Mouse (Mus musculus) hindbrain, embryonic 12.5 days (tissue): ENCODE measurements at regions not wholly inside any gene's neighbourhood (a gene's known extent, or its start where the extent isn't known, plus 50 kb on each side); places are given as distances from the start of the nearest gene placed in this dataset.

ENCODE experiments used
- ATAC-seq: fragments of 200-750 bp; cut with Nextera tagmentation; 2 replicates; pipeline ENCODE4 v1.8.0; 2017; ENCODE audit warnings: moderate TSS enrichment; ENCODE audit not compliant: low FRiP score
- H3K27ac ChIP-seq: fragments of 300-500 bp; sonication (generic); 2 replicates; pipeline ENCODE4 v1.5.1; 2016; ENCODE audit warnings: mild to moderate bottlenecking
- H3K27me3 ChIP-seq: fragments of 300-500 bp; sonication (generic); 2 replicates; pipeline ENCODE4 v1.6.1; 2016; ENCODE audit warnings: mild to moderate bottlenecking
- H3K36me3 ChIP-seq: fragments of 300-500 bp; sonication (generic); 2 replicates; pipeline ENCODE4 v1.6.1; 2016; ENCODE audit warnings: mild to moderate bottlenecking
- H3K4me1 ChIP-seq: fragments of 300-500 bp; sonication (generic); 2 replicates; pipeline ENCODE4 v1.6.1; 2016
- H3K4me2 ChIP-seq: fragments of 300-500 bp; sonication (generic); replicated peaks from 2 replicates; pipeline ENCODE4 v1.6.1; 2016; ENCODE audit warnings: mild to moderate bottlenecking
- H3K4me3 ChIP-seq: fragments of 300-500 bp; sonication (generic); 2 replicates; pipeline ENCODE4 v1.5.1; 2016; ENCODE audit warnings: mild to moderate bottlenecking
- H3K9ac ChIP-seq: fragments of 300-500 bp; sonication (generic); 2 replicates; pipeline ENCODE4 v1.6.1; 2016; ENCODE audit warnings: mild to moderate bottlenecking, moderate library complexity
- H3K9me3 ChIP-seq: fragments of 300-500 bp; sonication (generic); replicated peaks from 2 replicates; pipeline ENCODE4 v1.6.1; 2016; ENCODE audit warnings: mild to moderate bottlenecking
- WGBS: fragments of 180-500 bp; shearing (Covaris S2); methylation state at CpG from one replicate; pipeline ENCODE4 v1.1.7; 2016; 5-methylcytosine and 5-hydroxymethylcytosine counted together

- H3K36me3 ChIP-seq, result no peaks in the 10 kb centered on the region
- H3K27me3 ChIP-seq, result no peaks in the 10 kb centered on the region
- no peak overlapping the region for H3K4me3 ChIP-seq
- no peak overlapping the region for H3K9ac ChIP-seq
- H3K27ac ChIP-seq, result no peak overlapping the region
- ATAC-seq, result no peak
- WGBS, result 93% methylated on average over 3 of the region's 3 CpGs
- H3K4me2 ChIP-seq, result no peak overlapping the region
- H3K4me1 ChIP-seq, result no peaks in the 10 kb centered on the region
- H3K9me3 ChIP-seq, result no peaks in the 10 kb centered on the region
These were observed 381.2 kb downstream of the Gria2 start for GRCm38 (mm10) chr3:80421461-80421860.

- H3K9ac ChIP-seq, result no peak overlapping the region
- WGBS, result 79% methylated on average over 3 of the region's 3 CpGs
- no peaks in the 10 kb centered on the region for H3K36me3 ChIP-seq
- no peak overlapping the region for H3K27ac ChIP-seq
- no peaks in the 10 kb centered on the region for H3K4me1 ChIP-seq
- no peak for ATAC-seq
- H3K9me3 ChIP-seq, result no peaks in the 10 kb centered on the region
- no peaks in the 10 kb centered on the region for H3K27me3 ChIP-seq
- H3K4me3 ChIP-seq, result no peak overlapping the region
- H3K4me2 ChIP-seq, result no peak overlapping the region
These were observed 380.5 kb downstream of the Gria2 start for GRCm38 (mm10) chr3:80422106-80422505.

DNA sequence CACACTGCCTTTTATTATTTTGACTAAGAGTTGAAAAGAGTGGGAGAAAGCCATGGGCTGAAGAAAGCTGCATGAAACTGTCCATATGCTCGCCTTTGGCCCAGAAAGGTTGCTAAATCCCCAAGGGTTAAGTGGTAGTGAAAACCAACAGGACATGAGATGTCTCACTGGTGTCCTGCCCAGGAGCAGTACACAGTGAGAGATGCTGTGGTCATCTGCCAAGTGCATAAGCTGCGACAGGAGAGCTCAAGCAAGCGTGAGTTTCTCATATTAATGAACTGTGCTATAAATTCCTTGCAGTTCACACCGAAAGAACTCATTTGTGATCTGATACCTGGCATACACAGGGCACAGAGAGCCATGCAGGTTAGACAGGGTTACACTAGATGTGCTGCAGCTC lies 380.0 kb downstream of the Gria2 start:
- H3K4me2 ChIP-seq, result no peak overlapping the region
- no peaks in the 10 kb centered on the region for H3K36me3 ChIP-seq
- WGBS, result 80% methylated on average over 4 of the region's 4 CpGs
- no peaks in the 10 kb centered on the region for H3K27me3 ChIP-seq
- no peak for ATAC-seq
- no peaks in the 10 kb centered on the region for H3K9me3 ChIP-seq
- H3K4me1 ChIP-seq, result no peaks in the 10 kb centered on the region
- H3K9ac ChIP-seq, result no peak overlapping the region
- H3K27ac ChIP-seq, result no peak overlapping the region
- no peak overlapping the region for H3K4me3 ChIP-seq
